Mouse (Mus musculus) kidney, postnatal 4 days (tissue): ENCODE measurements around the gene Clspn.
"Not testable (repeated sequence)": the region's sequence is repeated elsewhere in the genome, so short reads cannot be mapped to it uniquely, and the experiment has no call there.

ENCODE experiments used
- DNase-seq, 2 experiments: peaks; one replicate each; pipeline ENCODE4 v3.0.0; 2021; ENCODE audit warnings: mixed read lengths in 2 of 2

Clspn gene

DNA sequence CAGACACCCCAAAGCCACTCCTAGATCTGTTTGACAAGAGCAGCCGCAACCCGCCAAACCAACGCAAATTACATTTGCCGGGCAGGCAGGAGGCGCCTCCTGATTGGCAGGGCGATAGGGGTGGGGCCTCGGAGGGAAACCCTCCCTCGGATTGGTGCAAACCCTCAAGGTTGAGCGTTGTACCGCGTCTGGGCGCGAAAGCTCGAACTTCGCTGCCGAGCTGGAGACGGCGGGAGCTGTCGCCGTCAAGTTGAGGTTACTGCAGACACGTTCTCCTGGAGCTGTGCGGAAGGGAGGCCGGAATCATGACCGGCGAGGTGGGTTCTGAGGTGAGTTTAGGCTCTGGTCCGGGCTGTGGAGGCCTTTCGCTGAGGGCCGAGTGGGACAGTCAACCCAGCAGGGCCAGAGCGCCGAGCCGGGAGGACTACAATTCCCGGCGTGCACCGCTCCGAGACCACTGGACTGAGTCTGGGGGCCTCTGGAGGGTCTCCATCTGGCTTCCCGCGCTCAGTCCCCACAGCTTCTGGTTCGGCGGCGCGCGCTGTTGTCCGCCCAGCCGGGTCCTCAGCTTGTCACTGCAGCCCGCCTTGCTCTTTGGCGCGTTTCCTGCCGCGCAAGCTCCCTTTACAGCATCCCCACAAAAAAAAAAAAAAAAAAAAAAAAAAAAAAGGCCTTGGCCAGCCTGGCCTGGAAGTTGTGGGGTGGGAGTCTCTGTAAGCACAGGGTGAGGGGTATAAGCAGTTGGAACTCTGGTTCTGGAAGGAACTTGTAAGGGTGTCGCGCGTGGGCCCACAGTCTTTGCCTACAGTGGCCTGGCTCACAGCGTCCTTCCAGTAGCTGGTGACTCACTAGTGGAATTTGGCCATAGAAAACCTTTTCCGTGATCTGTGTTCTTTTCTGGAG, at the start of gene Clspn:
Gene Clspn, plus strand, starts transcription at position 127 of the 903 bp plus-strand sequence.
- peak; percentile 92 to 94 for DNase-seq

DNA sequence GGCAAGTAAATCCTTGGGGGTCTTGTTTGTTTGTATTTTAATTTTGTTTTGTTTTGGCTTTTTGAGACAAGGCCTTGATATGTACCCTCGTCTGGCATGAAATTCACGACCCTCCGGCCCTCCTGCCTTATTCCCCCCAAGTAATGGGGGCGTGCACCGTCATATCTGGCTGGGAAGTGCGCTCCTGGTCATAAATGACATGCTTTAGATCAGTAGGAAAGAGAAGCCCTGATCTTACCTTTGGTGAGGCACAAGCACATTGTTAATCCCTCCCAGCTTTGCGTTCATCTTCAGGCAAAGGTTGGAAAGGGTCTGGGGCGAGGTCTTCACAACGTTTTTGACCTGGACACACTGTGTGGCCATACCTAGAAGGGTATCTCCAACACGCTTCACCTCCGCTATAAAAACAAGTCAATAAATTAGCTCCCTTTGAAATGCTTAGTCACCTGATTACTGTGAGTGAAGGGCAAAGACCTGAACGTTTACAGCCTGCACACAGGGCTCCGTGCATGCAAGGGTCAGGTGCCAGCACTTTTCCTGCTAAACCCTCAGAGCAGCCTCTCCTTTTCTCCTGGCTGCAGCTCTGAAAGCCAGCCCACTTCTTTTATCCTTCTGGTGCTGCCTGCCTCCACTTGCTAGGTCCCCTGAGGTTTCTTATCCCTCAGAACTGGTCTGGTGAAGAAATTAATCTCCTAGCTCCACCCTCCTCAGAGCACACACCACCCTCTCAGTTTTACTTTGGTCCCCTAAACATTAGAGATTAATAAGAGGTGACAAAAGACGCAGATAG, 48.4 kb upstream of the Clspn start:
- no peak for DNase-seq

DNA sequence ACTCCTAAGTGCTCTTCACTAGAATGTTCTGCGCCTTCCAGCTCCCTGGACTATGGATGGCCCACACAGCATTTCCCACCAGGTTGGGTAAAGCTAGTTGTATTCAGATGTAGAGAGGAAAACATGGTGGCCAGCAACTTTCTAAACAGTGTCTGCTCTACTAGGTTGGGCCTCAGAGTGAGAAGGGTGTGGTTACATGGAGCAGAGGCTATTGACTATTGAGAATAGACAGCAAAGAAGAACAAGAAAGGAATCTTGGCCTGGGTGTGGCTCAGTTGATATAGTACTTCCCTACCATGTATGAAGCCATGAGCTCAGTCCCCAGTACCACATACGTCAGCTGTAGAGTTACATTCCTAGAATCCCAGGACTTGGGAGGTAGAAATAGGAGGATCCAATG, 47.7 kb upstream of the Clspn start:
- DNase-seq, result no peak

DNA sequence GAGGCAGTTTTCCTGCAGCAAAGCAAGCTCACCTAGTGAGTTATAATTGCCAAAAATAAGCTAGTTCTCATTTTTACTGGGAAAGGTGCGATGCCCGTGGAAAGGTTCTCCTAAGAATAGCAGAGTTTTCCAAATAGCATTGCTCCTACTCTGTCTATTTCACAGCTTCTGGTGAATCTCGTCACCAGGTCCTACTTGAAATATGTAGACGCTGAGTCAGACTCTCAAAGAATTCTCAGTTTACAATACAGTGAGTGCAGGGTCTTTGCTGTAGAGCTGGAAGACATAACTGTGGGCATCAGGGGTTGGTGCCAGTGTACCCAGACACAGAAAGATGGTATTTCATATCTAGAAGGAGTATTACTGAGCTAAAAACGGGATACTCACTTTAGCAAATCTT, 45.7 kb upstream of the Clspn start:
- DNase-seq, result no peak

DNA sequence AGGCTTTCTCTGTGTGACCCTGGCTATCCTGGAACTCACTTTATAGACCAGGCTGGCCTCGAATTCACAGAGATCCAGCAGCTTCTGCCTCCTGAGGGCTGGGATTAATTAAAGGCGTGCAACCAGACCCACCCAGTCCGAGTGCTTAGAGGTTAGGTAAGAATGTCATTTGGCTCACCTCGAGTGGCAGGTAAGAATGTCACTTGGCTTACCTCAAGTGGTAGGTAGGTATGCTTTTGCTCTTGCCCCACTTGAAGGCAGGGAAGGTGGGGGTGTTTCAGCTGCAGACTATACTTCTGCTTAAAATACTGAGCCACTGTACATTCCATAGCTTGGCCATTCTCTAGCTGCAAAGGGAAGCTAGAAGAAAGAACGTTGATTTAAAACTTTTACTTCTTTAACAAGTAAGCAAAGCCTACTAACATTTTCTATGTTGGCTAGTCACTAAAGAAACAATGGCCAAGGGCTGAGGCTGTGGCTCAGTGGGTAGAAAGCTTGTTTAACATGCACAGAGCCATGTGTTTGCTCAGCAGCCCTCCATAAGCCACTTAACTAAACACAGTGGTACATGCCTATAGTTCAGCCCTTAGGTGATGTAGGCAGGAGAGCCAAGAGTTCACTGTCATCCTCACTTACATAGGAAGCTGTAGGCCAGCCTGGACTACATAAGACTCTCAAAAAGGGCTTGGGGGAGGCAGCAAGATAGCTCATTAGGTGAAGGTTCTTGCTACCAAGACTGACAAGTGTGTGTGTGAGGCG, 44.2 kb upstream of the Clspn start:
- no peak for DNase-seq

DNA sequence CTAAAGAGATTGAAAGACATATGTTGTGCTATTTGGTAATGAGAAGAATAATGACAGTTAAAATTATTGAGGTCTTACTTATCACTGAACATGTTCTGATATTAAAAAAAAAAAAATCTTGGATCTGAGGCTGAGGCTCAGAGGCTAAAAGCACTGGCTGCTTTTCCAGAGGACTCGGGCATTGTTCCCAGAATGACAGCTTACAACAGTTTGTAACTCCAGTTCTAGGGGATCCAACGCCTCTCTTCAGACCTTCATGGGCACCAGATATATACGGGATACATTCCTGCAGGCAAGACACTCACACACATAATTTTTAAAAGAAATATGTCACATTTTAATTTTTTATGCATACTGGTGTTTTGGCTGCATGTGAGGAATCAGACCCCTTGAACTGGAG, 30.6 kb upstream of the Clspn start:
- DNase-seq, result no peak

DNA sequence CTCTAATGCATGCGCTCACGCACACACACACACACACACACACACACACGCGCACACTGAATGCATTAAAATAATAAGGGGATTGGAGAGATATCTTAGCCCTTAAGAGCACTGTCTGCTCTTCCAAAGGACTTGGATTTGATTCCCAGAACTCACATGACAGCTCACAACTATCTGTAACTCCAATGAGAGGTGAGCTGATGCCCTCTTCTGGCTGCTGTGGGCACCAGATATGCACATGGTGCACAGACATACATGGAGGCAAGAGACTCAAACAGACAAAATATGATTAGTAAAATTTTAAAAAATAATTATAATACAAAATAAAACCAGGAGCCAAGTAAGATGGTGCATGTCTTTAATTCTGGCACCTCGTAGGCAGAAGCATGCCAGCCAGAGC, 29.9 kb upstream of the Clspn start:
- DNase-seq, result no peak

DNA sequence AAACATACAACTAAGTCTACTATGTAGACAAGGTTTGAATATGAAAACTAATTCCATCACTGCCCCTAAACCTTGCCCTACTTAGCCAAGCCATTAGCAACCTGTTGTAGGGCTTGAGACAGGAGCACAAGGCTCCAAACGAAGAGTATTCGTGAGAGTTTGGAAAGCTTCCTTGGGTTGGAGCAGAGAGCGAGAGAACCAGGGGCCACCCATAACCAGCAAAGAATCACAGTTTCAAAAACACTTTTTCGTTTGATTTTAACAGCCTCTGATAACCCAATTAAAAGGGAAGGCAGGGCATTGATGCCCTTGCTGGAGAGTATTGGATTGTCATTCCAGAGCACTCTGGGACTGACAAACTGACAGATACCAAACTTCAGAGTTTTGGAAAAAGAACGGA, 24.4 kb upstream of the Clspn start:
- no peak for DNase-seq

DNA sequence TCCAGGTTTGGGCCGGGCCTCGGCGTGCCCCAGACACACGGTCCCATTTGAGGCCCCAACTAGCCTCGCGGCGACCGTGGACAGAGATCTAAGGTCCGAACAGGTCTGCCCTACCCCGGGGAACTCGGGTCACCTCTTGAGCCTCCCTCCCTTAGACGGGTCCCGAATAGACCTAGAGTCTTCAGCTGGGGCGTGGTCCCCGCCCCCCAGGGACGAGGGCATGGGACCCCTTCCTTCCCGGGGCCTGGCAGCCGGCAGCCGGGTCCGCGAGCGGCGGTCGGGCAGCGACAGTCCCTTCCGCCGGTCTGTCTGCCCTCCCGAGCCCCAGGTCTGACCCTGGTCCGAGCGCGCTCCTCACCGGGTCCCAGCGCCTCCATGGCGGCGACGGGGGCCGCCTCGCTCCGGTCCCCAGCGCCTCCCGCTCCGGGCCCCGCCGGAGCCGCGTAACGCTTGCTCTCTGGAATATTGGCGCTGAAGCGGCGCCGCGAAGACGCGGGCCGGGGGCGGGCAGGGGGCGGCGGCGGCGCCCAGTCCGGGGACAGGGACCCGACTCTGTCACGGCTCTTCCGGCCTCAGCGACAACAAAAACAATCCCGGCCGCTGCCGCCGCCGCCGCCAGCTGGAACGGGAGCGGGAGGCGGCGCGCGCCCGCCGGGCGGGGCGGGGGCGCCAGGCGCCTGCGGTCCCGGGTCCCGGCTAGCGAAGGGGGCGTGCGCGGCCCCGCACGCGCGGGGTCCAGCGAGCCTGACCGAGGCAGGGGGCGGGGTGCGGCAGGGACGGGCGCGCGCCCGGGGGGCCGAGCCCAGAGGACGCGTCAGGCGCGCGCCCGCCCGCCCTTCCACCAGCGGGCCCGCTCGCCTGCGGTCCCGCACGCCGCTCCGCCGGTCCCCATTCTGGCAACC, 23.7 kb upstream of the Clspn start, which contains the start of gene Ago4:
Gene Ago4, minus strand, starts transcription at position 646 of the 902 bp plus-strand sequence.
- peak; percentile 78 to 86 for DNase-seq

DNA sequence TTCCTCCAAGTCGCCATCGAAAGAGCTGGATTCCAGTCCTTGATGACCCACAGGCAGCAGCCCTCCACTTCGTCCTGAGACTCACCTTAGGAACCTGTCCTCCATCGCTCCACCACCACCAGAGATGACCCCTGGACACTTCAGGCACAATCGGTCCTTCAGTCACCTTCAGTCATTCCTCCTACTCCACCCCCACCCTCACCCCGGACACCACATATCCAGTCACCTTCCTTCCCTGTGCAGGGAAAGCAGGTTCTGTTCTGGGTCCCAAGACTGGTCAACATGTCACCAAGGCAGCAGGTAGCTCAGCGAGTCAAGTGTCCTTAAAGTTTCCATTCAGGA, 23.0 kb upstream of the Clspn start:
- DNase-seq, result no peak

DNA sequence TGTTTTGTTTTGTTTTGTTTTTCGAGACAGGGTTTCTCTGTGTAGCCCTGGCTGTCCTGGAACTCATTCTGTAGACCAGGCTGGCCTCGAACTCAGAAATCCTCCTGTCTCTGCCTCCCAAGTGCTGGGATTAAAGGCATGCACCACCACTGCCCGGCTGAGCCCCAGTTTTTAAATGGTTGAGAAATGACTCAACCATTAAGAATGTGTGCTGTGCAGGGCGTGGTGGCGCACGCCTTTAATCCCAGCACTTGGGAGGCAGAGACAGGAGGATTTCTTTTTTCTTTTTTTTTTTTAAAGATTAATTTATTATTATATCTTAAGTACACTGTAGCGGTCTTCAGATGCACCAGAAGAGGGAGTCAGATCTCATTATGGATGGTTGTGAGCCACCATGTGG, 21.1 kb upstream of the Clspn start:
- not testable (repeated sequence) for DNase-seq

DNA sequence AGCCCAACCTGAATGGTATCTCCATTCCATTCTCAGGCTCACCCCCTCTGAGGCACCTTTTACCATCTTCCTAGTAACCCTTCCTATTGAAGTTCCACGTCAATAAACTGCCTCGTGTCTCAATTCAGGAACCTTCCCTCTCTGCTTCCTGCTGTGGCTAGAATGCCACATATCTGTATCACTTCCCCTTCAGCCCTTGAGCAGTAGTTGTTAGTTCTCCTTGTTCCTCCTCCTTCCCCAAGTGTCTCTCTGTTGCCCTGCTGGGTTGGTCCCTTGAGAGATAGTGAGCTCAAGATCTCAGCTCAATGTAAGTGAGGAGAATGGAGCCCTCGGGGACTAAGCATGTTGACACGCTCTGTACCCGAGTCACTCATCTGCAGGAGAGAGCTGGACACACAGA, 19.9 kb upstream of the Clspn start:
- DNase-seq, result no peak

DNA sequence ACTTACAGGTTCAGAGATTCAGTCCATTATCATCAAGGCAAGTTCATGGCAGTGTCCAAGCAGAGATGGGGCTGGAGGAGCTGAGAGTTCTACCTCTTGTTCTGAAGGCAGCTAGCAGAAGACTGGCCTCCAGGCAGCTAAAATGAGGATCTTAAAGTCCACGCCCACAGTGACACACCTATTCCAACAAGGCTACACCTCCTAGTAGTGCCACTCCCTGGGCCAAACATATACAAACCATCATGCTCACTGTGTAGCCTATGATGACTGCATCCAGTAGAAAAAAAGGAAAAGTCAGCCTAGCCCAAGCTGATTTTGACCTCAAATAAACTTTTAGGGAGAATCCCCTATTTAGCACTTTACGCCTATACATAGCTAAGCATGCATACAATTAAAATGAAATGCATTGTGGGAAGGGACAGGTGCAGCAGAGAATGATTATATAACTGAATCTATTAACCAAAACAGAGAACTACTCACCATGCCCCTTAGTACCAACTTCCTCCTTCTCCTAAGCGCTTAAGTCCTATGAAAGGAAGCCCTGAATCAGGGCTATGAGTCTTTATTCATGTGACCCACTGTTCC, 16.2 kb upstream of the Clspn start:
- DNase-seq, result no peak

DNA sequence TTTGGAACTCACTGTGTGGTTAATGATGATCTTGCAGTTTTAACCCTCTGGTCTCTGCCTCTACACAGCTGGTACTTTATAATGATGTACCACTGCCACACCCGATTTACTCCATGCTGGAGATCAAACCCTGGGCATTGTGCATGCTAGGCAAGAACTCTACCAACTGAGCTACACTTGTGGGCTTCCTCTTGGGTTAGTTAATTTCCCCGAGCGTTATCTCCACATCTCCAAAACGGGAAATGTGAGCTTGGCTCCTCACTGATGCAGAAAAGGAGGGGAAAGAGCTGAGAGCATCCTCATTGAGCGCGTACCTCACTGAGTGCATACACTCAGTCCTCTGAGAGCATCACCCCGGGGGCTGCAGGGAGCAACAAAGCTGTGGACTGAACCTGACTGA, 13.9 kb upstream of the Clspn start:
- DNase-seq, result no peak

DNA sequence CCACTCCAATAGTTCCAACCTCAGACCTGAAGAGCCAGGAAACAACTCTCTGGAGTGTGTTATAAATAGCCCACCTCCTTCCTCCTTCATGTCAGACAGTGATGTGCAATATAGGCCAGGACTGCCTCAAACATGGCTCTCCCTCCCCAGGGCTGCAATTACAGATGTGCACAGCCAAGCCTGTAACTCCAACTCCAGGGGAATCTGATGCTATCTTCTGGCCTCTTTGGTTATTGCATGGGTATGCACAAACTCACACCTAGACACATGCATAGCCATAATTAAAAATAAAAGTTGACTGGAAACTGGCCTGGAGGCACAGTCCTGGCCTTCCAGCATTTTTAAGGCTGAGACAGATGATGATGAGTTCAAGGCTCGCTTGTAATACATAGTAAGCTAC, 11.7 kb upstream of the Clspn start:
- DNase-seq, result no peak

DNA sequence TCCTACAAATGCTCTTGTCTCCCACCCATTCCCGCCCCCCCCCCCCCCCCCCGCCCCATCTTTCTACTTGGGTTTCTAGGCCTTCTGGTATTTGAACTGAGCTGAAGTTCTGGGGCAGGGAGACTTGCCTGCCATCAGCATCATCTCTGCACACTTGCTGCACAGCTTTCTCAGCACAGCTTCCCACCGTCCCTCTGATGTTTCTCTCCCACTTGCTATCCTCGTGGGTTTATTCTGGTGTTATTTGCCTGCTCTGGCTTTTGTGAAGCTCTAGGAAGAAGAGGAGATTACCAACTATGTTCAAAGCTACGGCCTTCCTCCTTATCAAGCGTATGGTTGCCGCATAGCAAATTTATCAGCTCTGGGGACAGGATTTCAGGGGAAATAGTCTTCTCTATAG, 11.0 kb upstream of the Clspn start:
- DNase-seq, result no peak

DNA sequence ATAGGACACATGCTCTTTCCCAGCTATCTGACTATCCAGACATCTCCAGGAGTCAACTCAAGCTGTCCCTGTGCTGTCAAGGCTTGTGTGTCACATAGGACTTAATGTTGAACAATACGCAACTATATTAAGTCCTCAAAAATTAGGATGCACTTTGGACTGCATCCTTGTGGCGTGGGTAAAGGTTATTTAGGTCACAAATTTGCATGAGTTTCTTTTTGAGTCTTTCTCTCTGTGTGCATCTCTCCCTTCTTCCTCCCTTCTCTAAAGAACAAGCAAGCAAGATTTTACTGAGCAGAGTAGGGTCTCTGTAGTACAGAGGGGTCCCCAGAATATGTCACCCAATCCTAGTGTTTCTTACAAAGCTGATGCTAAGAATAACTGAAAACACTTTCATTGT, 10.6 kb upstream of the Clspn start:
- DNase-seq, result no peak

DNA sequence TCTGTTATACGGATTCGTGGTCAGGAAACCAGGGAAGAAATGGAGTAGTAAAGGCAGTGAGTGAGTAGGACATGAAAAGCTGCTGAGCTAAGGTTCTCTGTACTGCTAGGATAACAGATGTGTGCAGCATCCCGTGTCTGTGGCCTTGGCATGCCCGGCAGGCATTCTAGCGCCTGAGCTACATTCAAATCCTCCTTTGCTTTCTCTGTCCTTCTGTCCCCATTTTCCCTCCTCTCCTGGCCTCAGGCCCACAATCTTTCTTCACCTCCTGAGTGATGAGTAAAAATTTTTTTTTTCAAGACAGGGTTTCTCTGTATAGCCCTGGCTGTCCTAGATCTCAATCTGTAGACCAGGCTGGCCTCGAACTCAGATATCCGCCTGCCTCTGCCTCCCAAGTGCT, 4.6 kb upstream of the Clspn start:
- no peak for DNase-seq

DNA sequence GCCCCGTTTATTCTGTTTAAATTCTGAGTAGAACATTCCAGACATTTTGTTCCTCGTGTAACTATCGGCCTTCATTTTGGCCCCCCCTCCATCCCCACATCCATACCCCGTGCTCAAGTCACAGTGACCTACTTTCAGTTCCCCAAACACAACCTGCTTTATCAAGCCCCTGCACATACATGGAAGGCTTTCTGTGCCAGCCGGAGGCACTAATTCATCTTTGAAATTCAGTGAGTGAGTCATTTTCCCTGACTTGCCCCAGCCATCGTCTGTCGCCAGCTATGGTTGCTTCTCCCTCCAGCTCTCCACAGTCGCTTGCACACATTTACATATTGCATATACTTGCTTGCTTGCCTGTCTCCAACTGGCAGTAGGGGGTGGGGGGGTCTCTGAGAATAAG, 3.6 kb upstream of the Clspn start:
- peak in 1 of 2 experiments; percentile 4 for DNase-seq

DNA sequence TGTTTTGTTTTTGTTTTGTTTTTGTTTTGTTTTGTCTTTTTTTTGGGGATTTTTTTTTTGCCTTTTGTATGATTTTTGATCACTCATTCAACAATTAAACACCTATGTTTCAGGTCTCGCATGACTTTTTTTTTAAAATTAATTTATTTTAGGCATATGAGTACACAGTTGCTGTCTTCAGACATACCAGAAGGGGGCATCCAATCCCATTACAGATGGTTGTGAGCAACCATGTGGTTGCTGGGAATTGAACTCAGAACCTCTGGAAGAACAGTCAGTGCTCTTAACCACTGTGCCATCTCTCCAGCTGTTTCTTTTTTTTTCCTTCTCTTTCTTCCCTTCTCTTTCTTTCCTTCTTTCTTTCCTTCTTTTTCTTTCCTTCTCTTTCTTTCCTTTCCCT, 3.0 kb upstream of the Clspn start:
- DNase-seq, result no peak

DNA sequence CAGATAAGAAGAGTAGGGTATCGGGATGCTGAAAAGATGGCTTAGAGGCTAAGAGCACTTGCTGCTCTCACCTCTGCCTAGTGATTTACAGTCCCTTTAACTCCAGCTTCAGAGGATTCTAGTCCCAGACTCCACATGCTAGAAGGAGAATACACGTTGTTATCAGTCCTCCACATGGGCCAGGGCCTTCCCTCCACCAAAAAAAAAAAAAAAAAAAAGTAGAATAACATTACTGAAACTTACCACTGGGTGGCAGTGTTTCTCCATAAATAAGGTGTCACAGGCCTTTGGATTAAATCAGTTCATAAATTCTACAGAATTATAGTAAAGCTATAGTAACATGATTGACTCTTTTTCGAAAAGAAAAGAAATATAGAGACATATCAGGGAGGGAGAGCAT, 2.3 kb upstream of the Clspn start:
- peak in 1 of 2 experiments; percentile 8 for DNase-seq

DNA sequence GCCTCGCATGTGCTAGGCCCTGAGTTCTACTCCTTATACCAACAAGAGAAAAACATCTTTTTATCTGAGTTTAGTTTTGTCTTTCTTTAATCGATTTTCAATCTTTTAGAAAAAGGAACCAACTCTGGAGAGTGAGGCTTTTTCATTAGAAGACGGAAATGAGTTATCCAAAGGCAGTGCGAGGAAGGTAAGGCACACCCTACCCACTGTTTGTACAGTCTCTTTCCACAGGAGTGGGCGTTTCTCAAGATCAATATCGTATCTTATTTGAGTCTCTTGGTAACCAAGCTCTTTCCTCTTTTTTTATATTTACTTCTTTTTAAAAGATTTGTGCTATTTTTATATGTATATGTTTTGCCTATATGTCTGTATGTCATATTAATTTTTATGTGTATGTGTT, 7.1 kb downstream of the Clspn start:
- DNase-seq, result no peak
